Mouse (Mus musculus): Measurements from ENCODE around the gene Tnni1. TPM values are rescaled to one million over a fixed set of nuclear protein-coding genes. Genes with fewer than 3 reads are reported as not detected.

The Tnni1 gene
- polyA plus RNA-seq, 1 experiment from 2014 or later = 15.0 TPM

- WGBS = 80% methylated on average over 5 of the region's 5 CpGs
- no peak for ATAC-seq (ENCODE audit: low read depth)
Observed at GRCm38 (mm10) chr1:135813687-135814395, 34.6 kb downstream of the Tnni1 start.

DNA sequence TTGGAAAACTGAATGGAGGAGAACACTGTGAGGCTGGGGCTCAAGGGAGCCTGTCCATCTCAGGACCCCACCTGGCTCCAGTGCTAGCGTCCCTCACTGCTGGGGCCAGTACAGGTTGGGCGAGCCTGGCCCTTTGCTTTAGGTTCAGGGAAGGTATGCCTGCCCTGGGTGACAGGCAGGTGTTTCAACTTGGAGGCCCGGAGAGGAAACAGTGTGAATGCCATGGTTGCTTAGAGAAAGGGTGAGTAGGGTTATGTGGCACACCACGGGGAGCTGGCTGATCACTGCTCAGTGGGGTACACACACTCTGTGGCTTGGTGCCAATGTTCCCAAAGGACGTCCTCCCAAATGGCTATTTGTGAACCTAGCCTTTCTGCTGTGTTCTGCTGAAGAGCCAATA is 35.3 kb downstream of the Tnni1 start:
- Histone ChIP-seq H3K27ac (replicated peaks) (no peak overlapping the region), H3K4me3 (no peak overlapping the region), H3K4me1 (replicated peaks) (peaks cover 21% of the 10 kb centered on the region), H3K27me3 (peaks cover 43% of the 10 kb centered on the region), H3K9me3 (no peaks in the 10 kb centered on the region), H3K9ac (no peak overlapping the region), H3K36me3 (no peaks in the 10 kb centered on the region), H3K4me2 (no peak overlapping the region)
- no peak for ATAC-seq (ENCODE audit: low read depth)
- 82% methylated on average over 5 of the region's 5 CpGs for WGBS

More at GRCm38 (mm10) chr1:135813687-135814395, 34.6 kb downstream of the Tnni1 start:
- Histone ChIP-seq H3K9me3 (no peaks in the 10 kb centered on the region), H3K27ac (replicated peaks) (no peak overlapping the region), H3K27me3 (peaks cover 36% of the 10 kb centered on the region), H3K4me3 (no peak overlapping the region), H3K9ac (no peak overlapping the region), H3K4me2 (no peak overlapping the region), H3K4me1 (replicated peaks) (peaks cover 17% of the 10 kb centered on the region), H3K36me3 (no peaks in the 10 kb centered on the region)

DNA sequence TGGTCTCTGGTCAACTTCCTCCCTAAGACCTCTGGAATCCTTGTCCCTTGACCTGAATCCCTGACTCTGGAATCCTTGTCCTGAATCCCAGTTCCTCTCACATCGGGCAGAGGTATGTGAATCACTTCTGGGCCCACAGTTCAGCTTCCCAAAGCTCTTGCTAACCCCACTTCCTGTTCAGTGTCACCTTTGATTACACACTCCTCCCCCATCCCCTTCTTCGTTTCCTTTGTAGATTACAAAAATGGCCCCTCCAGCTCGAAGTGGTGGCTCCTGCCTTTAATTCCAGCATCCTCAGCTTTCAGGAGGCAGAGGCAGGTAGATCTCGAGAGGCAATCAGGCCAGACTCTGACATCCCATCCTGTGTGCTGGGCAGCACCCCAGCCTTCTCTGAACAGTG is 38.4 kb downstream of the Tnni1 start:
- Histone ChIP-seq H3K9ac (no peak overlapping the region), H3K36me3 (no peaks in the 10 kb centered on the region), H3K4me2 (no peak overlapping the region), H3K4me1 (replicated peaks) (peaks cover 20% of the 10 kb centered on the region), H3K27me3 (peaks cover 68% of the 10 kb centered on the region), H3K27ac (replicated peaks) (no peak overlapping the region), H3K9me3 (no peaks in the 10 kb centered on the region), H3K4me3 (no peak overlapping the region)
- 70% methylated on average over 4 of the region's 4 CpGs for WGBS
- ATAC-seq (ENCODE audit: low read depth) = no peak

- peak within 1 kb of the TSS; percentile 55 for H3K4me3 ChIP-seq
- peak; percentile 52 for ATAC-seq (ENCODE audit: low read depth)
- H3K4me2 ChIP-seq = peak within 1 kb of the TSS; percentile 98
- H3K27ac ChIP-seq (replicated peaks) = no peak within 1 kb of the TSS
- peaks cover 13% of the 10 kb centered on the region for H3K4me1 ChIP-seq (replicated peaks)
- peaks cover 74% of the 10 kb centered on the region for H3K27me3 ChIP-seq
- under 1% methylated on average over 63 of the region's 63 CpGs for WGBS
- no peaks in the 10 kb centered on the region for H3K36me3 ChIP-seq
- H3K9me3 ChIP-seq = no peaks in the 10 kb centered on the region
- peak within 1 kb of the TSS; percentile 74 for H3K9ac ChIP-seq
Observed at GRCm38 (mm10) chr1:135818481-135819086, 39.4 kb downstream of the Tnni1 start, which contains the start of gene Lad1. TSS of gene Lad1 (plus strand) at chr1:135818598.

DNA sequence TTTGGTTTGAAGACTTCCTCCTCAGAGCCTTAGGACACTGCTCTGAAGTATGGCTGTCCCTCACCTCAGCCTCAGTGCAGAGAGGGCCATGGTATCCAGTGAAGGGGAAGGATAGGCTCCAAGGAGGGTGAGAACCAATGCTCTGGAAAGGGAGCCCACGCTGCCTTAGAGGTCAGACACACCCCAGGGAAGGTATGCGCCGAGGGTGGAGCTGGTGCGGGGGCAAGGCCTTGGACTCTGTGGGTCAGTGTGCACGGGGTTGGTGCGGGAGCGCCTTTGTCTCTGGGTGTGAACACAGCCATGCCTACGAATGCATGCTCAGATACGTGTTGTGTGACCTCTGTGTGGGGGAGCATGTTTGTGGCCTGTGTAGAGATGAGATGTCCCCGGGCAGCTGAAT is 40.8 kb downstream of the Tnni1 start:
- Histone ChIP-seq H3K27ac (replicated peaks) (no peak overlapping the region), H3K27me3 (peaks cover 78% of the 10 kb centered on the region), H3K4me2 (no peak overlapping the region), H3K4me1 (replicated peaks) (peaks cover 13% of the 10 kb centered on the region), H3K4me3 (no peak overlapping the region), H3K36me3 (no peaks in the 10 kb centered on the region), H3K9ac (no peak overlapping the region), H3K9me3 (no peaks in the 10 kb centered on the region)
- 81% methylated on average over 10 of the region's 10 CpGs for WGBS
- ATAC-seq (ENCODE audit: low read depth) = no peak

GRCm38 (mm10) chr1:135820736-135821364 is 41.6 kb downstream of the Tnni1 start:
- Histone ChIP-seq H3K4me1 (replicated peaks) (peaks cover 13% of the 10 kb centered on the region), H3K4me3 (no peak overlapping the region), H3K4me2 (no peak overlapping the region), H3K36me3 (no peaks in the 10 kb centered on the region), H3K9me3 (no peaks in the 10 kb centered on the region), H3K9ac (no peak overlapping the region), H3K27ac (replicated peaks) (no peak overlapping the region), H3K27me3 (peaks cover 72% of the 10 kb centered on the region)
- no peak for ATAC-seq (ENCODE audit: low read depth)
- WGBS = 66% methylated on average over 16 of the region's 16 CpGs

GRCm38 (mm10) chr1:135821780-135822179 is 42.5 kb downstream of the Tnni1 start:
- ATAC-seq (ENCODE audit: low read depth) = no peak
- H3K4me2 ChIP-seq = no peak overlapping the region
- no peak overlapping the region for H3K4me3 ChIP-seq
- no peak overlapping the region for H3K27ac ChIP-seq (replicated peaks)
- H3K9me3 ChIP-seq = no peaks in the 10 kb centered on the region
- WGBS = 72% methylated on average over 7 of the region's 7 CpGs
- peaks cover 13% of the 10 kb centered on the region for H3K4me1 ChIP-seq (replicated peaks)
- H3K9ac ChIP-seq = no peak overlapping the region
- H3K36me3 ChIP-seq = no peaks in the 10 kb centered on the region
- H3K27me3 ChIP-seq = peaks cover 63% of the 10 kb centered on the region

GRCm38 (mm10) chr1:135828918-135829317 is 49.7 kb downstream of the Tnni1 start:
- no peak overlapping the region for H3K4me3 ChIP-seq
- H3K4me2 ChIP-seq = no peak overlapping the region
- H3K36me3 ChIP-seq = no peaks in the 10 kb centered on the region
- no peak overlapping the region for H3K27ac ChIP-seq (replicated peaks)
- ATAC-seq (ENCODE audit: low read depth) = no peak
- H3K27me3 ChIP-seq = 0 out of 2 replicates have a peak, but pooled peaks cover 4% of the 10 kb centered on the region
- H3K9me3 ChIP-seq = no peaks in the 10 kb centered on the region
- 33% methylated on average over 1 of the region's 1 CpGs for WGBS
- H3K9ac ChIP-seq = no peak overlapping the region
- H3K4me1 ChIP-seq (replicated peaks) = no peaks in the 10 kb centered on the region

- ATAC-seq (ENCODE audit: low read depth) = no peak
- peaks cover 7% of the 10 kb centered on the region; the same call in 1 of the 2 replicates for H3K4me1 ChIP-seq (replicated peaks)
- 77% methylated on average over 6 of the region's 6 CpGs for WGBS
Observed at GRCm38 (mm10) chr1:135834206-135834859, 55.1 kb downstream of the Tnni1 start.

DNA sequence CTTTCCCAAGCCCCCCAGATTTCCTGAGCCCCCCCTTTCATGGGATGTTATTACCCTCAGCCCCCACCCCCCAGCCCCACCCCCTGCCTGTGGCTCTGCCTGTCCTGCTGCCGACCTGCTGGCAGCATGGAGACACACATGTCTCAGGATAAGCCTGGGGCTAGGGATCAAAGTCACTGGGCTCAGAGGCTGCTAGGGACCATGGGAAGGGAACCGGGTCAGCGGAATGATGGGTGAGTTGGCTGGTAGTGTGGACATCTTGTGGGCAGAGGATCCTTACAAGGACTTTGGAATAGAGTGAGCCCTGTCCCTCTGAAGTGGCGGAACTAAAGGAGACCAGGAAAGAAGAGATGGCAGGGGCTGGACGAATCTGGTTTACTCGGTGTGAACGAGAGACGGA is 55.7 kb downstream of the Tnni1 start:
- Histone ChIP-seq H3K4me1 (replicated peaks) (peaks cover 9% of the 10 kb centered on the region), H3K4me3 (no peak overlapping the region), H3K27me3 (no peaks in the 10 kb centered on the region), H3K27ac (replicated peaks) (no peak overlapping the region), H3K9ac (no peak overlapping the region), H3K9me3 (no peaks in the 10 kb centered on the region), H3K4me2 (no peak overlapping the region), H3K36me3 (no peaks in the 10 kb centered on the region)
- no peak for ATAC-seq (ENCODE audit: low read depth)
- 84% methylated on average over 8 of the region's 8 CpGs for WGBS

More at GRCm38 (mm10) chr1:135834206-135834859, 55.1 kb downstream of the Tnni1 start:
- H3K4me3 ChIP-seq = no peak overlapping the region
- H3K4me2 ChIP-seq = no peak overlapping the region
- H3K27me3 ChIP-seq = no peaks in the 10 kb centered on the region
- no peak overlapping the region for H3K27ac ChIP-seq (replicated peaks)
- no peak overlapping the region for H3K9ac ChIP-seq
- no peaks in the 10 kb centered on the region for H3K9me3 ChIP-seq
- H3K36me3 ChIP-seq = no peaks in the 10 kb centered on the region

- Histone ChIP-seq H3K4me3 (no peak within 1 kb of the TSS), H3K9me3 (no peaks in the 10 kb centered on the region), H3K36me3 (no peaks in the 10 kb centered on the region), H3K4me1 (replicated peaks) (peaks cover 18% of the 10 kb centered on the region), H3K27ac (replicated peaks) (no peak within 1 kb of the TSS), H3K4me2 (no peak within 1 kb of the TSS), H3K9ac (no peak within 1 kb of the TSS), H3K27me3 (no peaks in the 10 kb centered on the region)
- whole genome bisulfite sequencing = 58% methylated on average over 9 of the region's 9 CpGs
- ATAC-seq (ENCODE audit: low read depth) = no peak
Observed at GRCm38 (mm10) chr1:135835716-135836483, 56.7 kb downstream of the Tnni1 start, which contains the start of gene Tnnt2. TSS of gene Tnnt2 (plus strand) at chr1:135836354.
